Mouse (Mus musculus): Measurements from ENCODE around the gene Lamb3.
A peak's percentile ranks its signal among the peaks of the same experiment; 100 is the strongest.

The Lamb3 gene

DNA sequence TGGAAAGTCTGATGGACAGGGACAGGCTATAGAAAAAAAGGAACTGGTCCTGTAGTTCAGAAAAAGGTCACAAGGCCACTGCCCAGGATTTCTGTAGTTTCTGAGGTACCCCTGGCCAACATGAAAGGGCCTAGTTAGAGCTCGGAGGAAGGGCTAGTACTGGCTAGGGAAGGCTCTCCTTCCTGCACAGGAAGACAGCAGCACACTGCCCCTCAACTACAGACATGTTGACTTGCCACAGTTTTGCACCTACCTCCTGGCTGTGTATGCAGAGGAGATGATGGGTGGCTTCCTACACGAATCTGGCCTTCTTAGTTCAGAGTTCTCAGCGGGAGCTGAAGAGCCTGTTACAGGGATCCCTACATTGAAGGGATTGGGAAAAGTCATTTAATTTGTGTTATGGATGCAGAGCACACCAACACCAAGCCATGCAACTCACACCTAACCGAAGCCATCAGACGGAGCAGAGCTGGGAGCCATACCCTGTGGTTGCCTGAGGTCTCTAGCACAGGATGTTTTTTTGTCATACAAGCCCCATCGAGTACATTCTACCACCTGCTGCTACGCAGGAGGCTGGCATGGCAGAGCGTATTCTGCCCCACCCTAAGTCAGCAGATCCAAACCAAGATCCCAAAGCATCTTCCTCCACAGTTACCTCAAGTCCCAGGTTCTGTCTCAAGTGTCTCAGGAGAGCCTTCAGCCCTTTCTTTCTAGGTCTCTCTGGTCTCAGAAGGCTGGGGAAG lies 6.7 kb upstream of the Lamb3 start:
- no peak for DNase-seq (ENCODE audit: low read depth, low spot score)

DNA sequence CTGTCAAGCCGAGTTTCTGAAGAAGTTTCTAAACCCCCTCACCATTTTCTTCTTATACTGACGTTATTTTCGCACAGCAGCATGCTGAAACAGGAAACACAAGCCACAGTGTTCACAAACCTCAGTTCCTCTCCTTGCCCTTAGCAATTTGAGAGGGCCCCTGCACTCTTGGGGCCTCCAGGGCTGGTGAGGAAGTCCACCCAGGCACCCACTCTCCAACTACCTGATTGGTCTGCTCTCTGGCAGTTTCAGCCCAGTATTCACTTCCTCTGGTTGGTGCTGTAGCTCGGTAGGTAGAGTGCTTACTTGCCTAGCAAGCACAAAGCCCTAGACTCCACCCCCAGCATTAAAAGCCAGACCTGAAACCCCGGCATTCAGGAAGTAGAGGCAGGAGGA lies 6.1 kb upstream of the Lamb3 start, which contains the start of gene Traf3ip3:
TSS of gene Traf3ip3 (minus strand) at position 321 of the 396 bp plus-strand sequence.
- no peak for DNase-seq (ENCODE audit: low read depth, low spot score)

DNA sequence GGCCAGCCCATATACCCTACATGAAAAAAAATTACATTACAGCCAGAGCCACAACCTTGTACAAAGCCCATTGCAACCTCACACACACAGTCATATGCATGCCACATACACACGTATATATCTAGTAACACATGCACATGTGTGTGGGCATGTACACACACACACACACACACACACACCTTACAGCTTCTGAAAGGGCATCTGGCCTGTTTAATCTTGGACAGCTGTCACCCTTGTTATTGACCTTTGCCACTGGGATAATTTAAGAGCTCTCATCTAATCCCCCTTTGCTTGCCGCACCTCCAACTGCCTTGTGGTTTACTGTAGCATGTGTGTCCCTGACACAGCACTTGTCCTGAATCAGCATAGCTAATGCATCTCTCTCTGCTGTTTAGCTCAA lies 3.7 kb upstream of the Lamb3 start:
- DNase-seq (ENCODE audit: low read depth, low spot score), result no peak

GRCm38 (mm10) chr1:193205431-193205830 lies 2.1 kb upstream of the Lamb3 start:
- no peak for DNase-seq (ENCODE audit: low read depth, low spot score)

GRCm38 (mm10) chr1:193208178-193208577 lies 679 bp downstream of the Lamb3 start:
- peak; percentile 79 for DNase-seq (ENCODE audit: low read depth, low spot score)

DNA sequence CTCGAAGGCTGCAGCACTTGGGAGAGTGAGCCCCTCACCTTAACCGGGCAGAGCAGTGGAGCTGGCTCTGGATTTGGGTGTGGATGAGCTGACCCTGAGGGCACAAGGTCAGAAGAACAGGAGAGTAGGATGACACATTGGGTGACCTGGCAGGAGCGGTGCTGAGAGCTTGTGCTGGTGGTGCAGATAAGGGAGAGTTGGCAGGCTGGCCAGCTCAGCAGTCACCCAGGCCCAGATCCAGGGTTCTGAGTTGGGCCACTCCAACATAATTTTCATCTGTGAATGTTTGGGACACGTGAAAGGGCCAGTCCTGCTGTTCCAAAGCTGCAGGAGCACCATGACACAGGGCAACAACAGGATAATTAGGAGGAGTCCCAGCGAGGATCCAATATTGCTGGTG lies 3.9 kb downstream of the Lamb3 start:
- DNase-seq (ENCODE audit: low read depth, low spot score), result no peak

GRCm38 (mm10) chr1:193214053-193214452 lies 6.6 kb downstream of the Lamb3 start:
- DNase-seq (ENCODE audit: low read depth, low spot score), result no peak

GRCm38 (mm10) chr1:193216000-193216399 lies 8.5 kb downstream of the Lamb3 start:
- no peak for DNase-seq (ENCODE audit: low read depth, low spot score)

GRCm38 (mm10) chr1:193220408-193220807 lies 12.9 kb downstream of the Lamb3 start:
- no peak for DNase-seq (ENCODE audit: low read depth, low spot score)

- no peak for DNase-seq (ENCODE audit: low read depth, low spot score)
Observed at GRCm38 (mm10) chr1:193225531-193225930, 18.0 kb downstream of the Lamb3 start.

DNA sequence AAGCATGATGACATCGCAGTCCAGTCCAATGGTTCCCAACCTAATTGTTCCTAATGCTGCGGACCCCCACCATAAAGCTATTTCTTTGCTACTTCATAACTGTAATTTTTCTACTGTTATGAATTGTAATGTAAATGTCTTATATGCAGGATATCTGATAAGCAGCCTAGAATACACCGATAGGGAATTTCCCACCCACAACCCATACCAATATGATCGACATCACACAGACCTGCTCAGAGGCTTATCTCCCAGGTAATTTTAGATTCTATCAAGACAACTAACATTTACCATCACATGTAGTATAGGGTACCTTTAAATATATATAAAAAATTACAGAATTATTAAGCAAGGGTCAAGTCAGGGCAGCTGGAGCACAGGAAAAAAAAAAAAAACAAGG lies 18.6 kb downstream of the Lamb3 start:
- no peak for DNase-seq (ENCODE audit: low read depth, low spot score)

DNA sequence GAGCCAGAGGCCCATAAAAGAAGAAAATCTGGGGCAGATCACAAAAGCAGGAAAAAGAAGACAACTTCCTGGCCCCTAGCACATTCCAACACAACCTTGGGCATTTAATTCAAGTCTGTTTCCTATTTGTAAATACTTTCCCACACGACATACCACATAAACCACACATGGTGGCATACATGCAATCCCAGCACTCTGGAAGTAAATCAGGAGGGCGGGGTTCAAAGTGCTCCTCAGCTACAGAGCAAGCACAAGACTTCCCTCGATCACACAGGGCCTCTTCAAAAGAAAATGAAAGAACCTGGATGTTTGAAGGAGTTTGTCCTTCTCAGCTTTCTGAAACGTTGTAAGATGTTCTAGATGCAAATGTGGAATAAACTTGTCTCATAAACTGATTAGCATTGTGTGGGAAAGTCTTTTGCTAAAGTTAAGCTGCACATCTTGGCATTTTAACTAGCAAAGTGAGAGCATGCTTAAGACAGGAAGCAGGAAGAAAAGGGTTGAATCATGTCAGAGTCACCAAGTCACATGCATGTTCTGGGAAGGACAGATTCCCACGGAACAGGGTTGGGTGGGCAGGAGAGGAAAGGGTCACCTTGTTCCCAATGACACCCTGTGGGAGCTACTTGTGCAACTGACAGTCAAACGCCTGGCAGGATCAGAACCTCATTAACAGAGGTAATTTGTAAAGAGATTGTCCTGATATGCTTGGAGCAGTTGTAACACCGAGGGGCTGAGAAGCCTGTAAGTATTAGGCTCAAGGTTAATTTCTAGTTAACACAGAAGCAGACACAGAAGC lies 19.4 kb downstream of the Lamb3 start:
- DNase-seq (ENCODE audit: low read depth, low spot score), result no peak

GRCm38 (mm10) chr1:193227537-193227936 lies 20.0 kb downstream of the Lamb3 start:
- no peak for DNase-seq (ENCODE audit: low read depth, low spot score)

DNA sequence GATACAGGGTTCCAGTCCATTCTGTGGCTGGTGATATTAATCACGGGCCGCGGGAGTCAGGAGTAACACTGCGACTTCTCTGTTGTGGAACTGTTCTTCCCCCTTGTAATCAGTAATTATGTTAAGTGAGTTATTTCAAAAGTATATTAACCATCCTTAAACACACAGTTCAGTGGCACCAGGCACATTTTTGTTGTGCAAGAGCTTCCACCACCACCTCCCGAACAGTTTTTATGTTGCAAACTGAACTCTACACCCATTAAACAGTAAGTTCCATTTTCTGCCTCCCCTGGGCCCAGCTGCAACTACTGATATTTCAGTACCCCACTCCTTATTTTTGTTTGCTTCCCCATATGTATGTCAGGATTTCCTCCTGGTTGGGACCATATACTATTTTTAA lies 22.1 kb downstream of the Lamb3 start:
- DNase-seq (ENCODE audit: low read depth, low spot score), result no peak

GRCm38 (mm10) chr1:193230531-193230930 lies 23.0 kb downstream of the Lamb3 start:
- no peak for DNase-seq (ENCODE audit: low read depth, low spot score)

GRCm38 (mm10) chr1:193230935-193231334 lies 23.4 kb downstream of the Lamb3 start:
- no peak for DNase-seq (ENCODE audit: low read depth, low spot score)

GRCm38 (mm10) chr1:193232732-193233131 lies 25.2 kb downstream of the Lamb3 start:
- DNase-seq (ENCODE audit: low read depth, low spot score), result no peak

DNA sequence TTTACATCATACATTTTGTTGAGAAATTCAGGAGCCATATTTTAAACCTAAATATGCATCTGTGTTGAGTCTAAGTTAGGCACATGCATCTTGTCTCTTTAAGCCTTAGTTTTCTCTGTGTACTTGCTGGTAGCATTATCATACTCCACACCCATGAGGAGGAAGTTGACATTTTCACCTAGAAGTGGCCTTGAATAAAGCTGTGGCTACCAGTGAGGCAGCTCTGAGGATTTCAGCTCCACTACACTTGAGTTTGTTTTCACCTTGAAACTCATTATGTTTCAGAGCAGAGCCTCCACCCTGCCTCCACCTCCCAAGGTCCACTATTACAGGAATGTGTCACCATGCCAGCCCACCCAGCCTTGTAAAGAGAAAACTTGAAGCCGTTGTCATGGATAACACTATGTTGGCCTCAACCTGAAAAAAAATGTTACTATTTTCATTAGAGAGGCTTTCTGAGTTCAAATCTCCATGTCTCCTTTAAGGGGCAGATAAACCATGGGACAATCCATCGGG lies 26.7 kb downstream of the Lamb3 start:
- DNase-seq (ENCODE audit: low read depth, low spot score), result no peak

GRCm38 (mm10) chr1:193234930-193235329 lies 27.4 kb downstream of the Lamb3 start:
- DNase-seq (ENCODE audit: low read depth, low spot score), result no peak

DNA sequence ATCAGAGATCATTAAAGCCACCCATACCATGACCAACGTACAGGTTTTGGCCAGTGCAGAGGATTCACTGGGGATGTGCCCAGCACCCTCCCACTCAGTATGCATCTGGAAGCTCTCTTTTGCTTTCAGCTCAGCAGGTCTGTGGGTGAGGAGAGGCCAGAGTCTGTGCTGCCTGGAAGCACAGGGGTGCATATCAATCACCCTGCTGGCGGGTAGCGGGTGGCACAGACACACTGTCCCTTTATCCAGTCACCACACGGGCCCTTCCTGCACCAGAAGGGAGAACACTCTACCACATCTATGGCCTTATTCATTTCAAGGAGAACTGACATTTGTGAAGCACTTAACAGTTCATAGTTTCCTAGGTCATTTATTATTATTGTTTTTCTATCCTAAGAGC lies 30.9 kb downstream of the Lamb3 start:
- no peak for DNase-seq (ENCODE audit: low read depth, low spot score)

DNA sequence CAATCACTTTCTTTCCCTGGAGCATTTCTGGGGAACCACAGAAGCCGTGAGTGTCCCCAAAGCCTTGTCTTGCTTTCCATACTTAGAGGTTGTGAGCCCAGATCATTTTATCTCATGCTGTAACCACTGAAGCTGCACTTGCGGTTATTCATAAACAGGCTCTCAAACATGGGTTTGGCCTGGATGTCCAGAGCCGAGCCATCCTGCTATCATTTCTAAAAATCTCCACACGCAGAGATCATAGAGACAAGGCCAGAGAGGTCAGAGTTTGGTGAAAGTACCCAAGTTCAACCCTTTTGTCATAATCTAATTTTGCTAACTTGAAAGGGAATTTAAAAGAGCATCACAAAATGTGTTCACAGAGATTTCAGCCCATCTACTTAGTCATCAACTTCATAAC lies 33.9 kb downstream of the Lamb3 start:
- DNase-seq (ENCODE audit: low read depth, low spot score), result no peak

GRCm38 (mm10) chr1:193242238-193242637 lies 34.7 kb downstream of the Lamb3 start:
- DNase-seq (ENCODE audit: low read depth, low spot score), result no peak

GRCm38 (mm10) chr1:193242863-193243262 lies 35.4 kb downstream of the Lamb3 start:
- no peak for DNase-seq (ENCODE audit: low read depth, low spot score)
